Mouse (Mus musculus) forebrain, embryonic 16.5 days (tissue): ENCODE data around the gene Macrod2. TPM values are rescaled to one million over a fixed set of nuclear protein-coding genes. Genes with fewer than 3 reads are reported as not detected.

Experiments used
- ATAC-seq: fragments of 200-750 bp; cut with Nextera tagmentation; 2 replicates; pipeline ENCODE4 v1.8.0; 2017; ENCODE audit warnings: mild to moderate bottlenecking, moderate library complexity
- H3K27ac ChIP-seq: fragments of 300-500 bp; sonication (generic); 2 replicates; pipeline ENCODE4 v1.5.1; 2014; ENCODE audit warnings: low read length, control low read depth
- H3K27me3 ChIP-seq: fragments of 300-500 bp; sonication (generic); replicated peaks from 2 replicates; pipeline ENCODE4 v1.6.1; 2014; ENCODE audit warnings: low read length; ENCODE audit not compliant: control insufficient read depth, insufficient read depth
- H3K36me3 ChIP-seq: fragments of 300-500 bp; sonication (generic); 2 replicates; pipeline ENCODE4 v1.6.1; 2014; ENCODE audit not compliant: control insufficient read depth, insufficient read depth
- H3K4me1 ChIP-seq: fragments of 300-500 bp; sonication (generic); replicated peaks from 2 replicates; pipeline ENCODE4 v1.6.1; 2014; ENCODE audit warnings: low read length; ENCODE audit not compliant: control insufficient read depth, insufficient read depth
- H3K4me2 ChIP-seq: fragments of 300-500 bp; sonication (generic); 2 replicates; pipeline ENCODE4 v1.6.1; 2014; ENCODE audit warnings: mild to moderate bottlenecking, low read length, control low read depth
- H3K4me3 ChIP-seq: fragments of 300-500 bp; sonication (generic); replicated peaks from 2 replicates; pipeline ENCODE4 v1.5.1; 2014; ENCODE audit warnings: mild to moderate bottlenecking, low read length, control low read depth
- H3K9ac ChIP-seq: fragments of 300-500 bp; sonication (generic); replicated peaks from 2 replicates; pipeline ENCODE4 v1.6.1; 2014; ENCODE audit warnings: low read depth, low read length, control low read depth
- H3K9me3 ChIP-seq: fragments of 300-500 bp; sonication (generic); 2 replicates; pipeline ENCODE4 v1.6.1; 2016; ENCODE audit warnings: low read length; ENCODE audit not compliant: control insufficient read depth
- WGBS: fragments of 180-500 bp; shearing (Covaris S2); extraction: QIAGEN DNeasy Blood & Tissue Kit; methylation state at CpG from one replicate; pipeline ENCODE4 v1.1.7; 2014; 5-methylcytosine and 5-hydroxymethylcytosine counted together
- polyA plus RNA-seq: library from polyadenylated mRNA; unstranded; fragments of >200 nt; fragmentation: Nextera tagmentation; extraction: Ambion mirVana; gene quantifications from 2 replicates; pipeline ENCODE4 v1.2.1, GENCODE M21; 2015

The Macrod2 gene
- polyA plus RNA-seq, 1 experiment from 2014 or later: 108 TPM

GRCm38 (mm10) chr2:140475770-140476169 lies 80.7 kb downstream of the Macrod2 start:
- Histone ChIP-seq H3K4me2 (no peak overlapping the region), H3K9ac (no peak overlapping the region), H3K9me3 (no peaks in the 10 kb centered on the region), H3K4me3 (no peak overlapping the region), H3K27ac (no peak overlapping the region), H3K4me1 (no peaks in the 10 kb centered on the region), H3K36me3 (no peaks in the 10 kb centered on the region), H3K27me3 (no peaks in the 10 kb centered on the region)
- no peak for ATAC-seq
- WGBS: 90% methylated on average over 2 of the region's 2 CpGs

GRCm38 (mm10) chr2:140476891-140477290 lies 81.8 kb downstream of the Macrod2 start:
- no peak overlapping the region for H3K9ac ChIP-seq
- no peak overlapping the region for H3K27ac ChIP-seq
- ATAC-seq: no peak
- H3K4me2 ChIP-seq: no peak overlapping the region
- WGBS: 84% methylated on average over 4 of the region's 4 CpGs
- H3K9me3 ChIP-seq: no peaks in the 10 kb centered on the region
- H3K27me3 ChIP-seq: no peaks in the 10 kb centered on the region
- H3K4me3 ChIP-seq: no peak overlapping the region
- no peaks in the 10 kb centered on the region for H3K4me1 ChIP-seq
- H3K36me3 ChIP-seq: no peaks in the 10 kb centered on the region

GRCm38 (mm10) chr2:140482604-140483003 lies 87.5 kb downstream of the Macrod2 start:
- 52% methylated on average over 2 of the region's 2 CpGs for WGBS
- no peaks in the 10 kb centered on the region for H3K27me3 ChIP-seq
- no peak overlapping the region for H3K4me3 ChIP-seq
- H3K9me3 ChIP-seq: no peaks in the 10 kb centered on the region
- no peak overlapping the region for H3K27ac ChIP-seq
- H3K36me3 ChIP-seq: no peaks in the 10 kb centered on the region
- no peak overlapping the region for H3K9ac ChIP-seq
- no peaks in the 10 kb centered on the region for H3K4me1 ChIP-seq
- peak; percentile 67 for ATAC-seq
- H3K4me2 ChIP-seq: no peak overlapping the region

GRCm38 (mm10) chr2:140497688-140498087 lies 102.6 kb downstream of the Macrod2 start:
- no peak overlapping the region for H3K4me2 ChIP-seq
- 51% methylated on average over 3 of the region's 3 CpGs for WGBS
- no peak overlapping the region for H3K4me3 ChIP-seq
- no peaks in the 10 kb centered on the region for H3K36me3 ChIP-seq
- H3K9ac ChIP-seq: no peak overlapping the region
- no peaks in the 10 kb centered on the region for H3K4me1 ChIP-seq
- no peaks in the 10 kb centered on the region for H3K27me3 ChIP-seq
- no peaks in the 10 kb centered on the region for H3K9me3 ChIP-seq
- peak; percentile 79 for ATAC-seq
- H3K27ac ChIP-seq: no peak overlapping the region

GRCm38 (mm10) chr2:140500951-140501350 lies 105.8 kb downstream of the Macrod2 start:
- Histone ChIP-seq H3K27ac (no peak overlapping the region), H3K27me3 (no peaks in the 10 kb centered on the region), H3K4me1 (no peaks in the 10 kb centered on the region), H3K4me2 (no peak overlapping the region), H3K9me3 (no peaks in the 10 kb centered on the region), H3K9ac (no peak overlapping the region), H3K36me3 (no peaks in the 10 kb centered on the region), H3K4me3 (no peak overlapping the region)
- WGBS: 26% methylated on average over 5 of the region's 5 CpGs
- ATAC-seq: peak; percentile 88

GRCm38 (mm10) chr2:140521472-140521871 lies 126.4 kb downstream of the Macrod2 start:
- no peaks in the 10 kb centered on the region for H3K4me1 ChIP-seq
- WGBS: 95% methylated on average over 2 of the region's 2 CpGs
- H3K4me3 ChIP-seq: no peak overlapping the region
- H3K36me3 ChIP-seq: no peaks in the 10 kb centered on the region
- no peak overlapping the region for H3K9ac ChIP-seq
- no peak for ATAC-seq
- H3K9me3 ChIP-seq: no peaks in the 10 kb centered on the region
- no peak overlapping the region for H3K4me2 ChIP-seq
- H3K27me3 ChIP-seq: no peaks in the 10 kb centered on the region
- H3K27ac ChIP-seq: no peak overlapping the region

- Histone ChIP-seq H3K36me3 (no peaks in the 10 kb centered on the region), H3K4me2 (no peak overlapping the region), H3K27me3 (no peaks in the 10 kb centered on the region), H3K27ac (no peak overlapping the region), H3K9me3 (no peaks in the 10 kb centered on the region), H3K4me3 (no peak overlapping the region), H3K4me1 (peaks cover 5% of the 10 kb centered on the region), H3K9ac (no peak overlapping the region)
- 62% methylated on average over 2 of the region's 2 CpGs for WGBS
- ATAC-seq: no peak
Measured at GRCm38 (mm10) chr2:140530214-140530613, 135.1 kb downstream of the Macrod2 start.

- WGBS: 85% methylated on average over 3 of the region's 3 CpGs
- no peak for ATAC-seq
- Histone ChIP-seq H3K4me2 (no peak overlapping the region), H3K9ac (no peak overlapping the region), H3K27me3 (no peaks in the 10 kb centered on the region), H3K27ac (no peak overlapping the region), H3K9me3 (no peaks in the 10 kb centered on the region), H3K4me1 (peaks cover 5% of the 10 kb centered on the region), H3K36me3 (no peaks in the 10 kb centered on the region), H3K4me3 (no peak overlapping the region)
Measured at GRCm38 (mm10) chr2:140532024-140532423, 136.9 kb downstream of the Macrod2 start.

- H3K4me2 ChIP-seq: peak overlapping the region; percentile 26; the same call in 1 of the 2 replicates
- ATAC-seq: peak; percentile 84
- no peak overlapping the region for H3K9ac ChIP-seq
- peaks cover 5% of the 10 kb centered on the region for H3K4me1 ChIP-seq
- 9% methylated on average over 9 of the region's 9 CpGs for WGBS
- H3K9me3 ChIP-seq: no peaks in the 10 kb centered on the region
- no peaks in the 10 kb centered on the region for H3K27me3 ChIP-seq
- H3K4me3 ChIP-seq: no peak overlapping the region
- no peak overlapping the region for H3K27ac ChIP-seq
- no peaks in the 10 kb centered on the region for H3K36me3 ChIP-seq
Measured at GRCm38 (mm10) chr2:140532859-140533519, 137.9 kb downstream of the Macrod2 start.

GRCm38 (mm10) chr2:140533621-140534020 lies 138.5 kb downstream of the Macrod2 start:
- 7% methylated on average over 8 of the region's 8 CpGs for WGBS
- Histone ChIP-seq H3K4me1 (peaks cover 5% of the 10 kb centered on the region), H3K9ac (no peak overlapping the region), H3K4me2 (peak overlapping the region; percentile 43), H3K27me3 (no peaks in the 10 kb centered on the region), H3K36me3 (no peaks in the 10 kb centered on the region), H3K4me3 (no peak overlapping the region), H3K9me3 (no peaks in the 10 kb centered on the region), H3K27ac (no peak overlapping the region)
- ATAC-seq: no peak
